Mouse (Mus musculus): ENCODE results near the gene Ccn2.
"Not testable (repeated sequence)": the region's sequence is repeated elsewhere in the genome, so short reads cannot be mapped to it uniquely, and the experiment has no call there.

Gene Ccn2

GRCm38 (mm10) chr10:24609146-24609545 is 13.9 kb downstream of the Ccn2 start:
- DNase-seq = no peak

GRCm38 (mm10) chr10:24609766-24610165 is 14.5 kb downstream of the Ccn2 start:
- DNase-seq = no peak

GRCm38 (mm10) chr10:24614726-24615125 is 19.5 kb downstream of the Ccn2 start:
- no peak for DNase-seq

- no peak for DNase-seq
These were observed 20.6 kb downstream of the Ccn2 start for GRCm38 (mm10) chr10:24615799-24616198.

- not testable (repeated sequence) for DNase-seq
These were observed 21.3 kb downstream of the Ccn2 start for GRCm38 (mm10) chr10:24616572-24616971.

GRCm38 (mm10) chr10:24621572-24621971 is 26.3 kb downstream of the Ccn2 start:
- peak; percentile 53 for DNase-seq

GRCm38 (mm10) chr10:24622586-24622985 is 27.3 kb downstream of the Ccn2 start:
- peak; percentile 84 for DNase-seq

- peak; percentile 88 for DNase-seq
These were observed 29.9 kb downstream of the Ccn2 start for GRCm38 (mm10) chr10:24625060-24625701.

GRCm38 (mm10) chr10:24627262-24627661 is 32.0 kb downstream of the Ccn2 start:
- no peak for DNase-seq

GRCm38 (mm10) chr10:24628466-24628865 is 33.2 kb downstream of the Ccn2 start:
- DNase-seq = no peak

GRCm38 (mm10) chr10:24629086-24629720 is 34.0 kb downstream of the Ccn2 start:
- no peak for DNase-seq

- peak; percentile 68 for DNase-seq
These were observed 35.3 kb downstream of the Ccn2 start for GRCm38 (mm10) chr10:24630469-24631081.

GRCm38 (mm10) chr10:24631122-24631521 is 35.9 kb downstream of the Ccn2 start:
- DNase-seq = no peak

- DNase-seq = peak; percentile 49
These were observed 39.0 kb downstream of the Ccn2 start for GRCm38 (mm10) chr10:24634288-24634687.

GRCm38 (mm10) chr10:24635331-24635815 is 40.1 kb downstream of the Ccn2 start:
- DNase-seq = no peak

GRCm38 (mm10) chr10:24635884-24636283 is 40.6 kb downstream of the Ccn2 start:
- DNase-seq = no peak

GRCm38 (mm10) chr10:24636986-24637385 is 41.7 kb downstream of the Ccn2 start:
- peak; percentile 52 for DNase-seq

GRCm38 (mm10) chr10:24638306-24639070 is 43.2 kb downstream of the Ccn2 start:
- no peak for DNase-seq

- no peak for DNase-seq
These were observed 44.4 kb downstream of the Ccn2 start for GRCm38 (mm10) chr10:24639596-24639995.

- DNase-seq = no peak
These were observed 45.1 kb downstream of the Ccn2 start for GRCm38 (mm10) chr10:24640186-24640875.

GRCm38 (mm10) chr10:24641416-24642140 is 46.3 kb downstream of the Ccn2 start:
- no peak for DNase-seq

All from kidney, adult 9 months (tissue).